Mouse (Mus musculus) ES-E14 (cell line): ENCODE data around the gene Kdm4b.

Experiments
- CHD2 ChIP-seq: IDR thresholded peaks from 2 replicates; pipeline ENCODE4 v1.6.1; 2014; ENCODE audit warnings: mild to moderate bottlenecking, low read depth, low read length, inconsistent platforms
- HCFC1 ChIP-seq: IDR thresholded peaks from 2 replicates; pipeline ENCODE4 v1.6.1; 2012; ENCODE audit warnings: low read length, inconsistent platforms, borderline replicate concordance; ENCODE audit not compliant: insufficient read depth

DNA sequence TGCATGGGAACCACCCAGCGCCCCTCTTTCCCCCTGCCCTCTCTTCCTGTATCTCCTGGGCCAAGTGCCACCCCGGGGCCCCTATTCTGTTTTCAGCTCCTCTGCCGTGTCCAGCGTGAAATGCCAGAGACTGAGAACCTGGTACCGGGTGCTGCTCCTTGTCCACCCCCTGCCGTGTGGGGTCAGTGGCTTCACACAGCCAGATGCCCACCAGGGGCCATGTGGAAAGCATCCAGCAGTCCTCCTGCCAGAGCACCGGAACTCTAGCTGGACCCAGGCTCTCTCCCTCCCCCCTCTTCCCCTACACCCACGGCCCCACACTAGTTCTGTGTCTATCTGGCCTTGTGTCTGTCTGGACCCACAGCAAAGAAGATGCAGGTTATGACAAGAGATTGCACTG lies 81.5 kb downstream of the Kdm4b start:
- no peak for TF ChIP-seq HCFC1
- TF ChIP-seq CHD2, result no peak
